Mouse (Mus musculus) layer of hippocampus, postnatal 36 days (tissue): Measurements from ENCODE around the gene Usp8. TPM values are rescaled to one million over a fixed set of nuclear protein-coding genes. Genes with fewer than 3 reads are reported as not detected.

ENCODE experiments used
- DNase-seq, 2 experiments: peaks; one replicate each; pipeline ENCODE4 v3.0.0; 2022
- total RNA-seq, 2 experiments: library from RNA; stranded (reverse); gene quantifications; 2 replicates each; pipeline ENCODE4 v1.2.3; 2021

Usp8 gene
- 10 to 100 TPM; 49.9 to 52.4 TPM for total RNA-seq

GRCm38 (mm10) chr2:126706759-126707437, at the start of gene Usp8:
Usp8 (plus strand) TSS chr2:126707328.
- peak; percentile 98 to 99 for DNase-seq

GRCm38 (mm10) chr2:126663481-126663880, 43.6 kb upstream of the Usp8 start:
- no peak for DNase-seq

DNA sequence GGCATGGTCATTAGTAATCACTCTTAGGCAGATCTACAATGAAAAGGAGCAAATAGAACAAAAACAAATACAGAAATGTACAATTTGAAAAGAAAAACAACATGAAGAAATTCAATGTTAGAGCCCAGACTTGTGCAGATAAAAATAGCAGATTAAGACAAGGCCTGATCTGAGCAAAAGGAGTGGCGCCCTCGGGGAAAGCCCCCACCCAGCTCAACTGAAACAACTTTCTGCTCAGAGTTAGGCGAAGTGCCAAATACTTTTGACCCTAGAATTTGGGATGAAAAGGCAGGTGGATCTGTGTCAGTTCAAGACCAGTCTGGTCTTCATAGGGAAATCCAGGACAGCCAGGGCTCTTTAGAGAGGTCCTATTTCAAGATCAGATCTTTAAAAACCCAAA, 41.1 kb upstream of the Usp8 start:
- DNase-seq, result no peak

DNA sequence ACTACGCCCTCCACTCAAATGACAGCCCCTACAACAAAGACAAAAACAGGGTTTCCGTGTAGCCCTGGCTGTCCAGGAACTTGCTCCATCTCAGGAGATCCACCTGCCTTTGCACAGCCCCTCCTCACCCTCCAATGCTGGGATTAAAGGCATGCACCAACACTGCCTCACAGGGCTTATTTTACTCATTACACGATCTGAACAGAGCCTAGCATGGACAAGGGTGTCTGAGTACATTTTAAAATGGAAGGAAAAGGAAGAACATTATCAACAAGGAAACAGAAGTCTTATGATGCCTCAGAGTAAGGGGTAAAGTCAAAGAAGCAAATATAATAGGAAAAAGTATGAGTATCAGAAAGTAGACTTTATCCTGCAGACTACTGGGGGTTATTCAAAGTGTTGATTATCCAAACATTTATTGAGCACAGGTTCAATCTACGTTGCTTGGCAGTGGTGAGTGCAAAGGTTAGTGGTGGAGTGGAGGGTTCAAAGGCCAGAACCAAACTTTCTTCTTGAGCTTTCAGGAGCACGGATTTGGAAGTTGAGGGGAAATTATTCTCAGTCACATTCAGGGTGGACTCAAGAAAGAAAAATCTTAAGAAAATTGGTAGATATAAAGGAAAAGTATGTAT, 38.4 kb upstream of the Usp8 start:
- DNase-seq, result no peak

DNA sequence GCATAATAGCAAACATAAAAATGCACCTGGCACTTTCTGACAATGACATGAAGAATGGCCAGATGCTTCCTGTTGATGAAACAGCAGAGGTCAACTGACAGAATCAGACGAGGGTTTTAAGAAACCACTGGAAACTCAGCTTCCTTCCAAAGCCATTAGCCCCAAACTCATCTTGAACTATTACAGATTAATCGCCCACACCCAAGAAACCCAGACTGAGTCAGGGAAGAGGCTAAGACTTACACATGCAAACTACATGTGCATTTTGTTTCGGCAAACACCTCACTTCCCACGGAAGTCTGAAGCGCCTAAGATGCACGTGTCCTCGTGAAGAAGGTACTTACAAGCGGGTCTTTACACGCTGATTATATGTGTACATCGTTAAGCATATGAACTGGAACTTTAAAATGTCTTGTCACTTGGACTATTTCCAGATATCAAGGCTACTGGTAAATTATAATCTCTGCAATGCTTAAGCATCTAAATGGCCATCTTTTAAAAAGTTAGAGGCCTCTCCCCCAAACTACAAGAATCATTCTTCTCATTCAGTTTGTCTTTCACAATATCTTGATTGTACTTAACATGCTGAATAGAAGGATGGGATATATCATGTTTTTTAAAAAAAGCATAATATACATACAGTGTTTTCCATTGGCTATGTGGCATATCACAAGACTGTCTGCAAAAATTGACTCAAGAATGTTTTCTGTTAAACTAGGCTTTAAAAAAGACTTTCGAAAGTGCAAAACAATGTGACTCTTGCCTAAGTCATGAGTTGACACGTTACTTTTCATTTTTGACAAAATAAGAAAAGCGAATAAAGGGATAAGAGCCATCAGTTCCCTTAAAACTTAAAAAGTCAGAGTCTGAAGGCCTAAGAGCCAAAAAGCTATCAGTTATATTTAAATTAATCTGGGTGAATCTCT, 33.5 kb upstream of the Usp8 start:
- DNase-seq, result no peak

GRCm38 (mm10) chr2:126674441-126675168, 32.5 kb upstream of the Usp8 start:
- peak in 1 of 2 experiments; percentile 37 for DNase-seq

DNA sequence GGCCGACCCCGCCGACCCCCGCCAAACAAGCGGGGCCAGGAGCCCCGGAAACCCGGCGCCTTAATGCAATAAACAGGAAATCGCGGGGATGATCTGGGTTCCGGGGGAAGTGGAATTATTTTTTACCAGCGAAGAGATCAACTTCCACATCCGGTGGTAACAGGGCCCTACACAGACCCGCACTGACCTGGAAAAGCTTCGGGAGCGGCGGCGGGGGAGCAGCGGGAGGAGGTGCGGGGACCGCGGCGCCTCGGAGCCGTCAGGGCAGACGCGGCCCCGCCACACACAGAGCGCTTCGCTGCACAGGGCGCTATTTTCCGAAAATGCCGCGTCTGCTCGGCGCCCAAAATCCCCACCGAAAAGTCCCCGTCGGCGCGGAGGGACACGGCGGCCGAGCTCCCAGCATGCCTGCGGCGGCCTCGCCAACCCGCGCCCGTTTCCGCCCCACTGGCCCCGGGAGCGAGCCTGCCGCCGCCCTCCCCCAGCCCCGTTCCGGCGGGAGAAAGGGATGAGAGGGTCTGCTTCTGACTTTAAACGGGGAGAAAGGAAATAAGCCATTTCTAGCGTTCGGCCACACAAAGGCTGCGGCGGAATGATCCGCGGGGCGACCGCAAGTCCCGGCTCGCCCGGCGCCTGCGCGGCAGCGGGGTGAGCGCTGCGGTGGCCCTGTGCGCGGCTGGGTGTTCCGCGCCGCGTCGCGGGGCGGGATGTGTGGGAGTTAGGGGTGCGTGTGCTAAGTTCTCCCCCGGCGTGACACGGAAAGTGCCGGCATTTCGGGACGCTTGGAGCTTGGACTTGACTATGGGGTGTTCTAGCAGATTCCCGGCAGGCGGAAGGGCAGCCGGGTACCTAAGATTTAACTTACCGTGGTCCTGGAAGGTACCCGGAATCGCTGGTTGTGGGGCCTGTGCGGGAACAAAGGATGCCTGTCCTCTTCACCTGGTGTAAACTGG, 31.7 kb upstream of the Usp8 start:
- peak; percentile 89 for DNase-seq

GRCm38 (mm10) chr2:126676122-126676515, 31.0 kb upstream of the Usp8 start, which contains the start of gene Gabpb1:
Gabpb1 (minus strand) TSS chr2:126676337.
- DNase-seq, result no peak

DNA sequence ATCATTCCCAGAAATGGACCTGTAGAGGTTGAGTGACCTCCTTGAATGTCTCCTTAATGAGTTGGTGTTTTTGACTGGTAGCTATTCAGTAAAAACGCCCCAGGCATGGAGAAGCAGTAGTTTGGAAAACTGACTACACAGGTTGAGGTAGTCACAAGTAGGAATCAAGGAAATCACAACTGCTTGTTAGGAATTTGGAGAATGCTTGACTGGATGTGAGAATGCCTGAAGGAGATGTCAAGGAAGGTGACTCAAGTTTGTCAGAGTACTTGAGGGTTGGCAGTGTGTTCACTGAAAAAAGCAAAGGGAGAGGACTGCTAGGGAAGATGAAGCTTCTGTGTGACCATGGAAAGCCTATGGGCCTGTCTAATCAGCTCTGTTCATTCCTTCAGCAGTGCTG, 29.8 kb upstream of the Usp8 start:
- DNase-seq, result no peak

GRCm38 (mm10) chr2:126682333-126682732, 24.8 kb upstream of the Usp8 start:
- no peak for DNase-seq

GRCm38 (mm10) chr2:126682937-126683336, 24.2 kb upstream of the Usp8 start:
- DNase-seq, result no peak

DNA sequence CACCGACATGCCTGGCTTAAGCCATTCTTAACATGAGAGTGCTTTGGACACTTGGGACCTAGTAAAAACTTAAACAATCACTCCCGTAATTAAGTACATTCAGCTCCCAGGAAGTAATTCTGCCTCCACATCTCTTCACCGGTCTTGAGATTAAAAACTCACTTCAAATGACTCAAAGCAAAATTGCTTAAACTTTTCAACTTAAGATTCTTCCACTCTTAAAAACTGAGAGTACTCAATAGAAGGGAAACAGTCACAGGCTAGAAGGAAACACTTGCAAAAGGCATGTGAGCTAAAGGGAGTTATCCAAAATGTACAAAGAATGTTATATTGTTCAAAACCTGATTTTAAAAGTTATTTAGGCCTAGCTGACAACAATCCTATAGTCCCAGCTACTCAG, 15.8 kb upstream of the Usp8 start:
- DNase-seq, result no peak

DNA sequence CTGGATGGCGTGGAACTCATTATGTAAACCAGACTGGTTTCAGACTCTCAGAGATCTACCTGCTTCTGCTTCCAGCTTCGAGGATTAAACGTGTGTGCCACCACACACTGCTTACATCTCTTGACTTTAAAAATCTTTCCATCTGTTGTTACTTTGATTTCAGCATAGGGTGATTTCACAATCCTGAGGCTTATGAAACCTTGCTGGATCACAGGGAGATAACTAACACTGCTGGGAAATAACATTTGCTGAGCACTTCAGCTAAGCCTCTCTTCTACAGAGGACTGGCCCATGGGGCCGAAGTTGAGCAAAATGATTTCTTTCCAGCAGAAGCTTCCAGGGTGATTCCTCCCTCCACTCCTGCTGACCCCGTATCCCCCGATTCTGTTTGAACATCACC, 11.8 kb upstream of the Usp8 start:
- DNase-seq, result no peak

DNA sequence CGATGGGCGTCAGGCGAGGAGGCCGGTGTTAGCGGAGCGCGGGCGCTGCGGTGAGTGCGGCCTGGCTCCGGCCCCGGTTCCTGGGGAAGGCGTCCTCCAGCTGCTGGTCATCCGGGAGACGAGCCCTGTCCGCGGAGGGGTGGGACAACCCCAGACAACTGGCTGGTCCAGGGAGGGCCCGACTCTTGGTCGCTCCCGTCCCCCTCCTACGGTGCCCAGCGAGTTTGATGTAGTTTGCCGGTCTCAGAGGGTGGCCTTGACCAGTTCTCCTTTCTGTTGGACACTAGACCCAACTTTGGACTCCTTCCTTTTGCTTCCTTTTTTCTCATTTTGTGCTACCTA, 281 bp downstream of the Usp8 start:
- no peak for DNase-seq

DNA sequence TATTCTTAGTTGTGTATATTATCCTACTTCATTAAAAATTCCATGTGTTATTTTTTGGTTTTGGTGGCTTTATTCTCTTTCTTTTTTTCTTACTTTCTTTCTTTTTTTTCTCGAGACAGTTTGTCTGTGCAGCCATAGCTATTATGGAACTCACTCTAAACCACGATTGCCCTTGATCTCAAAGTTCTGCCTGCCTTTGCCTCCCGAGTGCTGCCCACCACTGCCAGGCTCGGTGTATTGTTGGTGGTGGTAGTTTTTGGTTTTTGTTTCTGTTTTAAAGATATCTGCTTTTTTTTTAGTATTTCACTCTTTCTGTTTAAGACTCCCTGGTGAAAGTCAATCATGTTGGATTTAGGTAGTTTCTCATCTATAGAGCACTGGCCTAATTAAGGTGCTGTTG, 1.2 kb downstream of the Usp8 start:
- no peak for DNase-seq

- DNase-seq, result no peak
Measured at GRCm38 (mm10) chr2:126712526-126712925, 5.4 kb downstream of the Usp8 start.

DNA sequence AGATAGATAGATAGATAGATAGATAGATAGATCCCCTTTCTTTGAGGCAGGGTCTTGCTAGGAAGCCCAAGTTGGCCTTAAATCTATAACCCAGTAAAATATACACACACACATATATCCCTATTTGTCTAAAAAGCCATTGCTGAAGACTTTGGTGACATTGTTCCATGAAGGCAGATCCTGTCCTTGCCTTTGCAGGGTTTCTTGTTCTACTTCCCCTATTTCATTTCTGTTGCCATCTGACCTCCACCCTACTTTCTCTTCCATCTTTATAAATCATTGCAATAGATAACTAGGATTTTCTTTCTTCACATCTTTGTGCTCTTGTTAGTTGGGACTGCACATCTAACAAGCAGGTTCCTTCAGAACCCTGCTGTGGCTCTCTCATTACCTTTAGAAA, 5.8 kb downstream of the Usp8 start:
- DNase-seq, result no peak

DNA sequence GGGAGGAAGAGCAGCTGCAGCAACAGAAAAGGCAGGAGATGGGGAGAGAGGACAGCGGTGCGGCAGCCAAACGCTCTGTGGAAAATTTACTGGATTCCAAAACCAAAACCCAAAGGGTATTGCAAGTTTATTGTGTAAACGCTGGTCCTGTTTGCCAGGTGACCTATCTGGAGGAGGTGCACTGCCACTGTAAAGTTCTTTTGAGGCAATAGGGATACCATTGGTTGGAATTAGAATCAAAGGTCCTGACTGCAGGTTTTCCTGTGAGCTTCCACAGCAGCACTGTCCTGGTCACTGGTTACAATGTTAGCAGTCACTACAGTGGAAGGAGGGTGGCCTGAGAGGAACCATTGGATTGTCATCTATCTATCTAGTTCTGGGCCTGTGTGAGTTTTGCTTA, 22.1 kb downstream of the Usp8 start:
- DNase-seq, result no peak

DNA sequence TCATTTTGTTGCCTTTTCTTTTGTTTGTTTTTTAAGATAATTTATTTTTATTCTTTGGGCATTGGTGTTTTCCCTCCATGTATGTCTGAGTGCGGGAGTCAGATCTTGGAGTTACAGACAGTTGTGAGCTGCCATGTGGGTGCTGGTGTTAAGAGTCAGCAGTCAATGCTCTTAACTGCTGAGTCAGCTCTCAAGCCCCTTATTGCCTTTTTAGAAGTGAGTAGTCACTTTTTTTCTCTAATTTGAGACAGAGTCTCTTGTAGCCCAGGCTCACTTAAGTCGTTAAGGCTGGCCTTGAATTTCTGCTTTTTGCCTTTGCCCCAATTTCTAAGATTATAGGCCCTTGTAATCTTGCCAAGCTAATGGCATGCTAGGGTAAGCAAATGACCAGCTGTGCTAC, 23.4 kb downstream of the Usp8 start:
- DNase-seq, result no peak

DNA sequence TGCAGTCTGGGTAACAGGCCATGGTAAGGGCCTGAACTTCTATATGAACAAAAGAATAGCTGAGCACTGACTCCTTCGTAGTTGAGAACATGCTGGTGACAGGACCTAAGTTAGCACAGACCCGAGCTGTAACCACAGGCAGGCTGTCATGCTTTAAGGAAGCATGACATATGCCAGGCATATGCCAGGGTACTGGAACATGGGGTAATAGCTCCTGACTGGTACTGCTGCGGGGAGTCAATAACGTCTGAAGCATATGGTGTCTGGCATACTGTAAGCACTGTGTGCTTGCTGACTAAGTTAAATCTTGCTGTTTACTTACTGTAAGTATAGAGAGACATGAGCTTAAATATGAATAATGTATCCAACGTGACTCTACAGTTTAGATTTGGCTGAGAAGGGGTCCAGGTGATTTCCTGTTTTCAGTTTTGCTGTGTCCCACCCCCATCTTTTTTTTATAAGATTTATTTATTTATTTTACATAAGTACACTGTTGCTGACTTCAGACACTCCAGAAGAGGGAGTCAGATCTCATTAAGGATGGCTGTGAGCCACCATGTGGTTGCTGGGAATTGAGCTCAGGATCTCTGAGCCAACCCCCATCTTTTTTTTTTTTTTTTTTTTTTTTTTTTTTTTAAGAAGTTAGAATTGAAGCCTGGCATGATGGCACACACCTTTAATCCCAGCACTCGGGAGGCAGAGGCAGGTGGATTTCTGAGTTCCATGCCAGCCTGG, 28.4 kb downstream of the Usp8 start:
- DNase-seq, result peak; percentile 26 to 41

- DNase-seq, result no peak
Measured at GRCm38 (mm10) chr2:126740314-126740713, 33.2 kb downstream of the Usp8 start.
